Mouse (Mus musculus): ENCODE results near the gene Prr14.
A peak's percentile ranks its signal among the peaks of the same experiment; 100 is the strongest.

Prr14 gene

GRCm38 (mm10) chr7:127485416-127485815 is 26.0 kb downstream of the Prr14 start:
- TF ChIP-seq GATA4 (IDR thresholded peaks at IDR 0.05; ENCODE audit: insufficient replicate concordance, low read length), result no peak

GRCm38 (mm10) chr7:127489982-127490381 is 30.6 kb downstream of the Prr14 start:
- TF ChIP-seq GATA4 (IDR thresholded peaks at IDR 0.05; ENCODE audit: insufficient replicate concordance, low read length), result no peak

GRCm38 (mm10) chr7:127491846-127492245 is 32.4 kb downstream of the Prr14 start:
- TF ChIP-seq GATA4 (IDR thresholded peaks at IDR 0.05; ENCODE audit: insufficient replicate concordance, low read length), result no peak

DNA sequence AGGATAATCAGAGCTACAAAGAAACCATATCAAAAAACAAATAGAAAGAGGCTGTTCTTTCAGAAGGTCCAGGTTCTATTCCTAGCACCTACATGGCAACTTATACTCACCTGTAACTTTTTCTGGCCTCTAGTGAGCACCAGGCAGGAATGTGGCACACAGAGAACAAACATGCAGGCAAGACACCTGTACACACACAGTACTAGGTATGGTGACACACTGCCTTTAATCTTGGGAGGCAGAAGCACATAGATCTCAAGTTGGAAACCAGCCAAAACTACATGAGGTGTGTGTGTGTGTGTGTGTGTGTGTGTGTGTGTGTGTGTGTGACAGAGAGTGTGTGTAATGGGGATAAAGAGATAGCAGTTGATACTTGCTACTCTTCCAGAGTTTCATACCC is 35.2 kb downstream of the Prr14 start:
- TF ChIP-seq GATA4 (IDR thresholded peaks at IDR 0.05; ENCODE audit: insufficient replicate concordance, low read length), result no peak

DNA sequence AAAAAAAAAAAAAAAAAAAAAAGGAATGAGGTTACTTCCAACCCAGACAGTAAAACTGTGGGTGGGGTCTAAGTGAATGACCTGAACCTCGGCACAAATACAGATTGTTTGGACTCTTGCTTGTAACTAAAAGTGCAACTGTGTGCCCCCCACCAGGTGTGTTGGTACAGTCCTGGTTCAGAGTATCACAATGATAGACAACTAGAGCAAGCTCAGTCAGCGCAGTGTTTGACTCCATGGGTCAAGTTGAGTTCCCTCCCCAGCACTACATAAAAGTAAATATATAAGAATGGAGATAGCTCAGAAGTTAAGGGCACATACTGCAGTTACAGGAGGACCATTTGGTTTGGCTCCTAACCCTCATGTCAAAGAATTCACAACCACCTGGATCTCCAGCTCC is 38.0 kb downstream of the Prr14 start:
- TF ChIP-seq GATA4 (IDR thresholded peaks at IDR 0.05; ENCODE audit: insufficient replicate concordance, low read length), result no peak

DNA sequence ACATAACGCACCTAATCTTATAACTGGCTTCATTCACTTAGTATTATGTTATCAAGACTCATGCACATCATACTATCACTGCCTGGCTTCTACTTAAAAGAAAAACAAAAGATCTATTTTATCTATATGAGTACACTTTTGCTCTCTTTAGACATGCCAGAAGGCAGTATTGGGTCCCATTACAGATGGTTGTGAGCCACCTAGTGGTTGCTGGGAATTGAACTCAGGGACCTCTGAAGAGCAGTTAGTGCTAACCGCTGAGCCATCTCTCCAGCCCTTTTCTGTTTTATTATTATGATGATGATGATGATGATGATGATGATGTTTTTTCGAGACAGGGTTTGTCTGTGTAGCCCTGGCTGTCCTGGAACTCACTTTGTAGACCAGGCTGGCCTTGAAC is 39.0 kb downstream of the Prr14 start:
- TF ChIP-seq GATA4 (IDR thresholded peaks at IDR 0.05; ENCODE audit: insufficient replicate concordance, low read length), result no peak

DNA sequence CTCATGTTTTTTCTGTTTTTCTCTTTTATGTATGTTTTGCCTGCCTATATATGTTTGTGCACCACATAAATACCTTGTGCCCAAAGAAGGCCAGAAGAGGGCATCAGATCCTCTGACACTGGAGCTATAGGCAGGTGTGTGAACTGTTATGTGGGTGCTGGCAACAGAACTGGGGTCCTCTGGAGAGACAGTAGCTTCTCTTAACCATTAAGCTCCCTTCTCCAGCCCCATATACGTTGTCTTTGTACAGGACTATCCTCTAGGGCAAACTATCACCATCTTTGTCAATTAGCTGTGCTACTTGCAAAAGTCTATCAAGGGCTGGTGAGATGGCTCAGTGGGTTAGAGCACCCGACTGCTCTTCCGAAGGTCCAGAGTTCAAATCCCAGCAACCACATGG is 48.9 kb downstream of the Prr14 start:
- TF ChIP-seq GATA4 (IDR thresholded peaks at IDR 0.05; ENCODE audit: insufficient replicate concordance, low read length), result no peak

GRCm38 (mm10) chr7:127511241-127511640 is 51.8 kb downstream of the Prr14 start:
- TF ChIP-seq GATA4 (IDR thresholded peaks at IDR 0.05; ENCODE audit: insufficient replicate concordance, low read length), result no peak

- peak; percentile 96; the same call in 1 of the 2 replicates for TF ChIP-seq GATA4 (IDR thresholded peaks at IDR 0.05; ENCODE audit: insufficient replicate concordance, low read length)
Measured at GRCm38 (mm10) chr7:127511808-127512230, 52.4 kb downstream of the Prr14 start, which contains the start of gene Srcap. TSS of gene Srcap (plus strand) at chr7:127511983.

DNA sequence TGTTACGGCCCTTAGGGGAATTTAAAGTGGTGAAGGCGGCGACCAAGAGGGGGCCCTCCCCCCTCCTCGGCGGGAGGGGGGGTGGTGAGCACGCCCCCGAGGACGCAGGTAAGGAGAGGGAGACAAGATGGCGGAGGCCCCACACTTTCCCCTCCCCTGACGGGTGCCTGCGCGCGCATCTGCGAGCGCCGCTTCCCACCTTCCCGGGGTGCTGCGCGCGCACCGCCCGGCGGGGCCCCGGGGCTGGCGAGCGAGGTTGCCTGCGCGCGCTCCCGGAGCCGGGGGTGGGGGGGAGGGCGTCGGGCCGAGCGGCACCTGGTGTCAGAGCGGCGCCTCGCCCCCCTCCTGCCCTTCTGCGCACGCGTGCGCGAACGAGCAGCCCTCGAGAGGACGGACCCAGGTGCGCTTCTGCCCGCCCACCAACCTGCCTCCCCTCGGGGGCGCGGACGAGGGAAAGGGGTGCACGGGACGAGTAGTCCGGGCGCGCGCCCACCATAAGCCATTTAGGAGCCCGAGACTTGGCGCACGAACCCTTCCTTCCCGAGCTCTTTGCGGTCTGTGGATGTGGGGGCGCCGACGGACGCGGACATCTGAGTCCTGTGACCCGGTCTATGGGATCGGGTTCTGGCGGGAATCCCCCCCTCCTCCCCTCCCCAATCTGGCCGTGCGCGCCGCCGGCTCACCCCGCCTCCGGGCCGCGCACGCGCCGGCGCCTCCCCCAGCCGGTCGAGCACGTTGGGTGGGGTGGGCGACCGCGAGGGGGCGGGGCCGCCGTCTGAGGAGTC is 53.0 kb downstream of the Prr14 start:
- no peak for TF ChIP-seq GATA4 (IDR thresholded peaks at IDR 0.05; ENCODE audit: insufficient replicate concordance, low read length)

DNA sequence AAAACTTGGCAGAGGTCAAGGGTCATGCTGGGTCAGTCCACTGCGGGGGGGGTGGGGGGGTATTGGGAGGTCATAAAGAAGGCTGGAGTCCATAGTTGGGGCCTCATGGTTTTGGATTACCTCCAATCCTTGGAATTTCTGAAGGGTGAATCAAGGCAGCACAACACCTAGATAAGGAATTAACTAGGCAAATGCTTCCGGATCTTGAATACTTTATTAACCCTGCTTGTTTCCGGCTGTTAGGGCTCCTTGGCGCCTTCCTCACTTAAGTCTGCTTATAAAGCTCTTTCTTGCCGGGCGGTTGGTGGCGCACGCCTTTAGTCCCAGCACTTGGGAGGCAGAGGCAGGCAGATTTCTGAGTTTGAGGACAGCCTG is 53.6 kb downstream of the Prr14 start:
- TF ChIP-seq GATA4 (IDR thresholded peaks at IDR 0.05; ENCODE audit: insufficient replicate concordance, low read length), result no peak

DNA sequence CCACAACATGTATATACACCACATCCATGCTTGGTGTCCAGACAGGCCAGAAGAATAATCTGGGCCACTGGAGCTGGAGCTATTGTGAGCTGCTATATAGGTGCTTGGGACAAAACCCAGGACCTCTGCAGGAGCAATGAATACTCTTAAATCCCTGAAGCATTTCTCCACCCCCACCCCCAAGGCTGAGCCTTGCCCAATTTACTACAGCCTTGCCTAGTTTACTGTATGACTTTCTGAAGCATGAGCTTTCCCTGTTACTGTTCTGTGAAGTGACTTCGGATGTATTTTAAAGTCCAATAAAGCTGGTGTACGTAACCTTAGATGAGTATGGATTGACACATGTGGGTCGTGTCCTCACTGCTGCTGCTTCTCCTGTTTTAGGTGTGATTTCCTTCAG is 54.4 kb downstream of the Prr14 start:
- no peak for TF ChIP-seq GATA4 (IDR thresholded peaks at IDR 0.05; ENCODE audit: insufficient replicate concordance, low read length)

DNA sequence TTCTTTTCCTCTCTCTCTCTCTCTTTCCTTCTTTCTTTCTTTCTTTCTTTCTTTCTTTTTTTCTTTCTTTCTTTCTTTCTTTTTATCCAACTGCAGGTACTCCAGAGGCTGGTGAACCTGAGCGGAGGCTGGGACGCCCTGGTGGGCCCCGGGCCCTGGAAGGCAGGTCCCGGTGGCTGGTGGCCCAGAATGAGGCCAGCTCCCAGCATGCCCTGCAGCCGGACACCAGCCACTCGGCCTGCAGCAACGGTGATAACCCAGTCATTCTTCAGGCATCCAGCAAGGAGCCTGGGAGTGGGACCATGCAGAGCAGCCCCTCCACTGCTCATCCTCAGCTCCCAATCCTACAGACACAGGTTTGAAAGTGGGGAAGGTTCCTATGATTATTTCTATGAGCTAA is 56.4 kb downstream of the Prr14 start:
- TF ChIP-seq GATA4 (IDR thresholded peaks at IDR 0.05; ENCODE audit: insufficient replicate concordance, low read length), result no peak

DNA sequence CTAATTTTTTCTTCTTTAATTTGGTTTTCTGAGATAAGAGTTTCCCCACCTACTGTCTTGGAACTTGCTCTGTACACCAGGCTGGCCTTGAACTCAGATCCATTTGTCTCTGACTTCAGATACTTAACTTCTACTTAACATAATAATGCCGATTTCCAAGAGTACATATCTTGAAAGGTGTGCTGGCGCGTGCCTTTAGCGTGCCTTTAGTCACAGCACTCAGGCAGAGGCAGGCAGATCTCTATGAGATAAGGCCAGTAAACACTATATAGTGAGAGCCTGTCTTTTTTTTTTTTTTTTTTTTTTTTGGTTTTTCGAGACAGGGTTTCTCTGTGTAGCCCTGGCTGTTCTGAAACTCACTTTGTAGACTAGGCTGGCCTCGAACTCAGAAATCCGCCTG is 56.9 kb downstream of the Prr14 start:
- no peak for TF ChIP-seq GATA4 (IDR thresholded peaks at IDR 0.05; ENCODE audit: insufficient replicate concordance, low read length)

DNA sequence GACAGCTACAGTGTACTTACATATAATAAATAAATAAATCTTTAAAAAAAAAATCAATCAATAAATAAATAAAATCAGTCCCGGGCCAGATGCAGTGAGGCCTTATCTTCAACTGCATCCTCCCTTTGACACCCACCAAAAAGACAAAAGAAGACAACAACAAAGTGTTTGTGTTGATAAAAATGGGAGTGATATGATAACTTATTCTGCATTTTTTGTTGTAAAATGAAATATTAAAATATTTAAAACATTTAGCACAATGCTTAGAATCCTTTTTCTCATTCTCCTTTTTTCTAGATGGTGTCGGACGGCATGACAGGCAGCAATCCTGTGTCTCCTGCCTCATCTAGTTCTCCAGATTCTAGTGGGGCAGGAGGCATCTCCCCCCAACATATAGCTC is 59.9 kb downstream of the Prr14 start, which contains the start of gene Gm42715:
Gene Gm42715 (plus strand): TSS at position 301 of the 400 bp plus-strand sequence.
- no peak for TF ChIP-seq GATA4 (IDR thresholded peaks at IDR 0.05; ENCODE audit: insufficient replicate concordance, low read length)
